Mouse (Mus musculus) ES-Bruce4 (cell line): ENCODE data around the gene Lrmda.

ENCODE experiments used
- CTCF ChIP-seq: IDR thresholded peaks from one replicate; pipeline ENCODE4 v1.8.1; 2011; ENCODE audit warnings: low read depth, low read length
- EP300 ChIP-seq: IDR thresholded peaks from 2 replicates; pipeline ENCODE4 v1.6.1; 2011; ENCODE audit warnings: low read depth, low read length; ENCODE audit not compliant: insufficient read depth
- POLR2A ChIP-seq: IDR thresholded peaks from one replicate; pipeline ENCODE4 v1.8.1; 2011; ENCODE audit warnings: low read length; ENCODE audit not compliant: insufficient read depth

DNA sequence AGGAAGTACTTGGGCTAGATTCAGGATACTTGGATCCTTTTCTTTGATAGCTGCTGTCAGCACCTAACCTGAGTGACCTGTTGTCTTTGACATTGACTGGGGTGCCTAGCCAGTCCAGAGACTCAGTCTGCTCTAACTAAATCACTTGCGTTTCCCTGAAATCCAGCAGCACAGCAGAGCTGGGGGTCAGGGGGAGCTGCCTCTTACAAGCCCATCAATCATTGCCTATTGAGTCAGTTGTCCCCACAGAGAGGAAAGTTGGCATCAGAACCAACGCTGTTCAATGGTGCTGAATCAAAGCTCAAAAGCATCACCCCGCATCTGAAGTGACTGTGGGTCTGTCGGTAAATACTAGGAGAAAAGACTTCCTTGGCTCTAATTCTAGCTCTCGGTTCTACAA, 725.2 kb downstream of the Lrmda start:
- TF ChIP-seq CTCF (no peak), POLR2A (no peak), EP300 (no peak)
